Mouse (Mus musculus): ENCODE results near the gene Olfr736. TPM values are rescaled to one million over a fixed set of nuclear protein-coding genes. Genes with fewer than 3 reads are reported as not detected.

The Olfr736 gene
- polyA plus RNA-seq (2015; fragmentation: Nextera tagmentation; extraction: Ambion mirVana) = not detected in 2 replicates

GRCm38 (mm10) chr14:50380863-50381262 is at the start of gene Olfr736:
TSS of gene Olfr736 (plus strand) at chr14:50381163.
- H3K9ac ChIP-seq (ENCODE audit: low read depth, low read length) = no peak within 1 kb of the TSS
- H3K4me1 ChIP-seq (ENCODE audit: control insufficient read depth, insufficient read depth, low read length) = no peaks in the 10 kb centered on the region
- ATAC-seq = no peak
- H3K4me2 ChIP-seq (ENCODE audit: low read depth, low read length) = no peak within 1 kb of the TSS
- H3K27me3 ChIP-seq (replicated peaks; ENCODE audit: control insufficient read depth, insufficient read depth, low read length) = no peaks in the 10 kb centered on the region
- H3K27ac ChIP-seq (ENCODE audit: low read length) = no peak within 1 kb of the TSS
- no peak within 1 kb of the TSS for H3K4me3 ChIP-seq (ENCODE audit: low read length)
- H3K36me3 ChIP-seq (ENCODE audit: control insufficient read depth, insufficient read depth, low read length) = no peaks in the 10 kb centered on the region
- no peaks in the 10 kb centered on the region for H3K9me3 ChIP-seq (ENCODE audit: control insufficient read depth, low read length)
- 71% methylated on average over 2 of the region's 2 CpGs for WGBS

GRCm38 (mm10) chr14:50348796-50349195 is 32.2 kb upstream of the Olfr736 start, which contains the start of gene Olfr735:
TSS of gene Olfr735 (minus strand) at chr14:50348872.
- H3K4me2 ChIP-seq (ENCODE audit: low read depth, low read length) = no peak within 1 kb of the TSS
- H3K9me3 ChIP-seq (ENCODE audit: control insufficient read depth, low read length) = no peaks in the 10 kb centered on the region
- no peak within 1 kb of the TSS for H3K4me3 ChIP-seq (ENCODE audit: low read length)
- no peaks in the 10 kb centered on the region for H3K36me3 ChIP-seq (ENCODE audit: control insufficient read depth, insufficient read depth, low read length)
- H3K27me3 ChIP-seq (replicated peaks; ENCODE audit: control insufficient read depth, insufficient read depth, low read length) = no peaks in the 10 kb centered on the region
- no peak within 1 kb of the TSS for H3K9ac ChIP-seq (ENCODE audit: low read depth, low read length)
- 83% methylated on average over 2 of the region's 2 CpGs for WGBS
- no peak for ATAC-seq
- no peaks in the 10 kb centered on the region for H3K4me1 ChIP-seq (ENCODE audit: control insufficient read depth, insufficient read depth, low read length)
- H3K27ac ChIP-seq (ENCODE audit: low read length) = no peak within 1 kb of the TSS

GRCm38 (mm10) chr14:50352438-50352837 is 28.5 kb upstream of the Olfr736 start:
- H3K9ac ChIP-seq (ENCODE audit: low read depth, low read length) = no peak overlapping the region
- no peaks in the 10 kb centered on the region for H3K36me3 ChIP-seq (ENCODE audit: control insufficient read depth, insufficient read depth, low read length)
- WGBS = 41% methylated on average over 3 of the region's 3 CpGs
- H3K4me1 ChIP-seq (ENCODE audit: control insufficient read depth, insufficient read depth, low read length) = no peaks in the 10 kb centered on the region
- no peak for ATAC-seq
- no peak overlapping the region for H3K4me3 ChIP-seq (ENCODE audit: low read length)
- H3K27me3 ChIP-seq (replicated peaks; ENCODE audit: control insufficient read depth, insufficient read depth, low read length) = no peaks in the 10 kb centered on the region
- no peaks in the 10 kb centered on the region for H3K9me3 ChIP-seq (ENCODE audit: control insufficient read depth, low read length)
- no peak overlapping the region for H3K27ac ChIP-seq (ENCODE audit: low read length)
- H3K4me2 ChIP-seq (ENCODE audit: low read depth, low read length) = no peak overlapping the region

GRCm38 (mm10) chr14:50356725-50357124 is 24.2 kb upstream of the Olfr736 start:
- no peak overlapping the region for H3K27ac ChIP-seq (ENCODE audit: low read length)
- no peaks in the 10 kb centered on the region for H3K4me1 ChIP-seq (ENCODE audit: control insufficient read depth, insufficient read depth, low read length)
- WGBS = 73% methylated on average over 2 of the region's 2 CpGs

GRCm38 (mm10) chr14:50357593-50357992 is 23.4 kb upstream of the Olfr736 start, which contains the start of gene Tlr11:
TSS of gene Tlr11 (plus strand) at chr14:50357914.
- no peaks in the 10 kb centered on the region for H3K36me3 ChIP-seq (ENCODE audit: control insufficient read depth, insufficient read depth, low read length)
- no peak within 1 kb of the TSS for H3K9ac ChIP-seq (ENCODE audit: low read depth, low read length)
- H3K4me3 ChIP-seq (ENCODE audit: low read length) = no peak within 1 kb of the TSS
- H3K4me2 ChIP-seq (ENCODE audit: low read depth, low read length) = no peak within 1 kb of the TSS
- H3K27ac ChIP-seq (ENCODE audit: low read length) = no peak within 1 kb of the TSS
- no peaks in the 10 kb centered on the region for H3K27me3 ChIP-seq (replicated peaks; ENCODE audit: control insufficient read depth, insufficient read depth, low read length)
- no peak for ATAC-seq
- WGBS = 78% methylated on average over 2 of the region's 2 CpGs
- H3K4me1 ChIP-seq (ENCODE audit: control insufficient read depth, insufficient read depth, low read length) = no peaks in the 10 kb centered on the region
- H3K9me3 ChIP-seq (ENCODE audit: control insufficient read depth, low read length) = no peaks in the 10 kb centered on the region

More at GRCm38 (mm10) chr14:50356725-50357124, 24.2 kb upstream of the Olfr736 start:
- H3K9ac ChIP-seq (ENCODE audit: low read depth, low read length) = no peak overlapping the region
- no peaks in the 10 kb centered on the region for H3K9me3 ChIP-seq (ENCODE audit: control insufficient read depth, low read length)
- no peaks in the 10 kb centered on the region for H3K27me3 ChIP-seq (replicated peaks; ENCODE audit: control insufficient read depth, insufficient read depth, low read length)
- H3K4me2 ChIP-seq (ENCODE audit: low read depth, low read length) = no peak overlapping the region
- no peaks in the 10 kb centered on the region for H3K36me3 ChIP-seq (ENCODE audit: control insufficient read depth, insufficient read depth, low read length)
- no peak overlapping the region for H3K4me3 ChIP-seq (ENCODE audit: low read length)
- ATAC-seq = no peak

- Histone ChIP-seq H3K27ac (ENCODE audit: low read length) (no peak overlapping the region), H3K4me2 (ENCODE audit: low read depth, low read length) (no peak overlapping the region), H3K27me3 (replicated peaks; ENCODE audit: control insufficient read depth, insufficient read depth, low read length) (no peaks in the 10 kb centered on the region), H3K4me1 (ENCODE audit: control insufficient read depth, insufficient read depth, low read length) (no peaks in the 10 kb centered on the region), H3K9ac (ENCODE audit: low read depth, low read length) (no peak overlapping the region), H3K9me3 (ENCODE audit: control insufficient read depth, low read length) (no peaks in the 10 kb centered on the region), H3K36me3 (ENCODE audit: control insufficient read depth, insufficient read depth, low read length) (no peaks in the 10 kb centered on the region), H3K4me3 (ENCODE audit: low read length) (no peak overlapping the region)
- no peak for ATAC-seq
- 83% methylated on average over 3 of the region's 3 CpGs for WGBS
These were observed 20.5 kb upstream of the Olfr736 start for GRCm38 (mm10) chr14:50360480-50360879.

- Histone ChIP-seq H3K9ac (ENCODE audit: low read depth, low read length) (no peak overlapping the region), H3K36me3 (ENCODE audit: control insufficient read depth, insufficient read depth, low read length) (no peaks in the 10 kb centered on the region), H3K4me1 (ENCODE audit: control insufficient read depth, insufficient read depth, low read length) (no peaks in the 10 kb centered on the region), H3K27me3 (replicated peaks; ENCODE audit: control insufficient read depth, insufficient read depth, low read length) (no peaks in the 10 kb centered on the region), H3K9me3 (ENCODE audit: control insufficient read depth, low read length) (no peaks in the 10 kb centered on the region), H3K4me2 (ENCODE audit: low read depth, low read length) (no peak overlapping the region), H3K27ac (ENCODE audit: low read length) (no peak overlapping the region), H3K4me3 (ENCODE audit: low read length) (no peak overlapping the region)
- no peak for ATAC-seq
- 87% methylated on average over 2 of the region's 2 CpGs for WGBS
These were observed 17.4 kb upstream of the Olfr736 start for GRCm38 (mm10) chr14:50363561-50363960.

GRCm38 (mm10) chr14:50407268-50407667 is 26.3 kb downstream of the Olfr736 start, which contains the start of gene Olfr738:
TSS of gene Olfr738 (plus strand) at chr14:50407568.
- Histone ChIP-seq H3K9me3 (ENCODE audit: control insufficient read depth, low read length) (no peaks in the 10 kb centered on the region), H3K4me1 (ENCODE audit: control insufficient read depth, insufficient read depth, low read length) (no peaks in the 10 kb centered on the region), H3K9ac (ENCODE audit: low read depth, low read length) (no peak within 1 kb of the TSS), H3K27me3 (replicated peaks; ENCODE audit: control insufficient read depth, insufficient read depth, low read length) (no peaks in the 10 kb centered on the region), H3K4me2 (ENCODE audit: low read depth, low read length) (no peak within 1 kb of the TSS), H3K4me3 (ENCODE audit: low read length) (no peak within 1 kb of the TSS), H3K36me3 (ENCODE audit: control insufficient read depth, insufficient read depth, low read length) (no peaks in the 10 kb centered on the region), H3K27ac (ENCODE audit: low read length) (no peak within 1 kb of the TSS)
- WGBS = 61% methylated on average over 1 of the region's 1 CpGs
- ATAC-seq = no peak

GRCm38 (mm10) chr14:50418326-50418725 is 37.4 kb downstream of the Olfr736 start, which contains the start of gene Olfr739:
TSS of gene Olfr739 (plus strand) at chr14:50418626.
- no peak within 1 kb of the TSS for H3K4me3 ChIP-seq (ENCODE audit: low read length)
- H3K9ac ChIP-seq (ENCODE audit: low read depth, low read length) = no peak within 1 kb of the TSS
- no peaks in the 10 kb centered on the region for H3K4me1 ChIP-seq (ENCODE audit: control insufficient read depth, insufficient read depth, low read length)
- no peak for ATAC-seq
- WGBS = 68% methylated on average over 2 of the region's 2 CpGs
- no peak within 1 kb of the TSS for H3K4me2 ChIP-seq (ENCODE audit: low read depth, low read length)
- no peaks in the 10 kb centered on the region for H3K27me3 ChIP-seq (replicated peaks; ENCODE audit: control insufficient read depth, insufficient read depth, low read length)
- no peak within 1 kb of the TSS for H3K27ac ChIP-seq (ENCODE audit: low read length)
- no peaks in the 10 kb centered on the region for H3K9me3 ChIP-seq (ENCODE audit: control insufficient read depth, low read length)
- H3K36me3 ChIP-seq (ENCODE audit: control insufficient read depth, insufficient read depth, low read length) = no peaks in the 10 kb centered on the region
